Mouse (Mus musculus) kidney, postnatal 0 days (tissue): ENCODE results near the gene AC109138.7. TPM values are rescaled to one million over a fixed set of nuclear protein-coding genes. Genes with fewer than 3 reads are reported as not detected.

ENCODE experiments used
- ATAC-seq: fragments of 200-750 bp; cut with Nextera tagmentation; replicated peaks from 2 replicates; pipeline ENCODE4 v1.8.0; 2017; ENCODE audit warnings: low read depth, moderate number of reproducible peaks, moderate TSS enrichment, moderate library complexity; ENCODE audit not compliant: low FRiP score
- DNase-seq: peaks from one replicate; pipeline ENCODE4 v3.0.0-alpha.2; 2016; ENCODE audit warnings: low spot score
- H3K27ac ChIP-seq: fragments of 300-500 bp; sonication (generic); 2 replicates; pipeline ENCODE4 v1.5.1; 2014; ENCODE audit warnings: mild to moderate bottlenecking
- H3K27me3 ChIP-seq: fragments of 300-500 bp; sonication (generic); 2 replicates; pipeline ENCODE4 v1.6.1; 2014; ENCODE audit warnings: low read length, mixed read lengths; ENCODE audit not compliant: insufficient read depth
- H3K36me3 ChIP-seq: fragments of 300-500 bp; sonication (generic); 2 replicates; pipeline ENCODE4 v1.6.1; 2014; ENCODE audit warnings: low read length, mixed read lengths; ENCODE audit not compliant: insufficient read depth
- H3K4me1 ChIP-seq: fragments of 300-500 bp; sonication (generic); replicated peaks from 2 replicates; pipeline ENCODE4 v1.6.1; 2014; ENCODE audit warnings: antibody characterized with exemption, low read length, mixed read lengths; ENCODE audit not compliant: insufficient read depth
- H3K4me2 ChIP-seq: fragments of 300-500 bp; sonication (generic); 2 replicates; pipeline ENCODE4 v1.6.1; 2014; ENCODE audit warnings: mild to moderate bottlenecking, low read length, moderate library complexity, mixed read lengths
- H3K4me3 ChIP-seq: fragments of 300-500 bp; sonication (generic); replicated peaks from 2 replicates; pipeline ENCODE4 v1.5.1; 2014; ENCODE audit warnings: low read depth, low read length
- H3K9ac ChIP-seq: fragments of 300-500 bp; sonication (generic); 2 replicates; pipeline ENCODE4 v1.6.1; 2014; ENCODE audit warnings: low read depth, low read length
- H3K9me3 ChIP-seq: fragments of 300-500 bp; sonication (generic); replicated peaks from 2 replicates; pipeline ENCODE4 v1.6.1; 2016; ENCODE audit warnings: low read length, inconsistent platforms, mixed read lengths
- CTCF ChIP-seq: IDR thresholded peaks from 2 replicates; pipeline ENCODE4 v1.5.1; 2016; ENCODE audit warnings: antibody characterized with exemption, low read depth, mild to moderate bottlenecking, moderate library complexity
- WGBS: fragments of 180-500 bp; shearing (Covaris S2); extraction: QIAGEN DNeasy Blood & Tissue Kit; methylation state at CpG from one replicate; pipeline ENCODE4 v1.1.7; 2014; 5-methylcytosine and 5-hydroxymethylcytosine counted together
- polyA plus RNA-seq: library from polyadenylated mRNA; unstranded; fragments of >200 nt; fragmentation: Nextera tagmentation; extraction: Ambion mirVana; gene quantifications from 2 replicates; pipeline ENCODE4 v1.2.1, GENCODE M21; 2015

The AC109138.7 gene
- polyA plus RNA-seq, 1 experiment from 2014 or later: not detected

GRCm38 (mm10) chr19:4220416-4220815 is 6.3 kb downstream of the AC109138.7 start:
- Histone ChIP-seq H3K27me3 (no peaks in the 10 kb centered on the region), H3K27ac (peak overlapping the region; percentile 31), H3K9me3 (no peaks in the 10 kb centered on the region), H3K4me1 (peaks cover 40% of the 10 kb centered on the region), H3K4me2 (peak overlapping the region; percentile 30; the same call in 1 of the 2 replicates), H3K4me3 (no peak overlapping the region), H3K36me3 (no peaks in the 10 kb centered on the region), H3K9ac (no peak overlapping the region; the same call in 1 of the 2 replicates)
- WGBS: 48% methylated on average over 4 of the region's 4 CpGs
- DNase-seq (no peak), ATAC-seq (no peak)
- no peak for TF ChIP-seq CTCF

- no peaks in the 10 kb centered on the region for H3K9me3 ChIP-seq
- H3K4me2 ChIP-seq: peak overlapping the region; percentile 30
- 0 out of 2 replicates have a peak overlapping the region, but pooled peaks have one; percentile 31 for H3K9ac ChIP-seq
- no peak for TF ChIP-seq CTCF
- WGBS: 13% methylated on average over 14 of the region's 14 CpGs
- H3K4me3 ChIP-seq: no peak overlapping the region
- no peaks in the 10 kb centered on the region for H3K27me3 ChIP-seq
- ATAC-seq (no peak), DNase-seq (peak; percentile 75)
- H3K27ac ChIP-seq: peak overlapping the region; percentile 64
- no peaks in the 10 kb centered on the region for H3K36me3 ChIP-seq
- H3K4me1 ChIP-seq: peaks cover 39% of the 10 kb centered on the region
Measured at GRCm38 (mm10) chr19:4220957-4221743, 7.0 kb downstream of the AC109138.7 start.

GRCm38 (mm10) chr19:4222165-4222564 is 8.0 kb downstream of the AC109138.7 start:
- ATAC-seq (peak; percentile 77; the same call in 1 of the 2 replicates), DNase-seq (peak; percentile 46)
- Histone ChIP-seq H3K27ac (peak overlapping the region; percentile 64; the same call in 1 of the 2 replicates), H3K27me3 (no peaks in the 10 kb centered on the region), H3K36me3 (no peaks in the 10 kb centered on the region), H3K4me1 (peaks cover 31% of the 10 kb centered on the region), H3K9me3 (no peaks in the 10 kb centered on the region), H3K4me3 (no peak overlapping the region), H3K4me2 (0 out of 2 replicates have a peak overlapping the region, but pooled peaks have one; percentile 9), H3K9ac (no peak overlapping the region)
- TF ChIP-seq CTCF: no peak
- WGBS: 22% methylated on average over 11 of the region's 11 CpGs

- TF ChIP-seq CTCF: no peak
- Histone ChIP-seq H3K36me3 (no peaks in the 10 kb centered on the region), H3K9me3 (no peaks in the 10 kb centered on the region), H3K4me1 (peaks cover 27% of the 10 kb centered on the region), H3K27me3 (no peaks in the 10 kb centered on the region), H3K4me3 (no peak overlapping the region), H3K27ac (no peak overlapping the region), H3K9ac (no peak overlapping the region), H3K4me2 (no peak overlapping the region)
- DNase-seq (no peak), ATAC-seq (no peak)
- WGBS: 88% methylated on average over 7 of the region's 7 CpGs
Measured at GRCm38 (mm10) chr19:4226779-4227178, 12.6 kb downstream of the AC109138.7 start.

- no peak overlapping the region for H3K4me2 ChIP-seq
- peaks cover 21% of the 10 kb centered on the region for H3K4me1 ChIP-seq
- TF ChIP-seq CTCF: no peak
- H3K9ac ChIP-seq: no peak overlapping the region
- no peaks in the 10 kb centered on the region for H3K27me3 ChIP-seq
- H3K9me3 ChIP-seq: no peaks in the 10 kb centered on the region
- no peak for ATAC-seq
- H3K27ac ChIP-seq: no peak overlapping the region
- H3K36me3 ChIP-seq: no peaks in the 10 kb centered on the region
- whole genome bisulfite sequencing: 68% methylated on average over 5 of the region's 5 CpGs
- DNase-seq: no peak
- no peak overlapping the region for H3K4me3 ChIP-seq
Measured at GRCm38 (mm10) chr19:4227446-4227845, 13.3 kb downstream of the AC109138.7 start.

- Histone ChIP-seq H3K4me3 (no peak overlapping the region), H3K27ac (no peak overlapping the region), H3K36me3 (no peaks in the 10 kb centered on the region), H3K9me3 (no peaks in the 10 kb centered on the region), H3K27me3 (no peaks in the 10 kb centered on the region), H3K4me2 (no peak overlapping the region), H3K4me1 (peaks cover 20% of the 10 kb centered on the region), H3K9ac (no peak overlapping the region)
- WGBS: 20% methylated on average over 8 of the region's 8 CpGs
- DNase-seq: peak; percentile 94
- peak; percentile 23; the same call in 1 of the 2 replicates for ATAC-seq
- peak; percentile 97 for TF ChIP-seq CTCF
Measured at GRCm38 (mm10) chr19:4227894-4228678, 13.9 kb downstream of the AC109138.7 start.
